Mouse (Mus musculus) forebrain, postnatal 0 days (tissue): ENCODE measurements around the gene Fgf11. TPM values are rescaled to one million over a fixed set of nuclear protein-coding genes. Genes with fewer than 3 reads are reported as not detected.

ENCODE experiments used
- ATAC-seq: fragments of 200-750 bp; cut with Nextera tagmentation; 2 replicates; pipeline ENCODE4 v1.8.0; 2017; ENCODE audit warnings: mild to moderate bottlenecking, moderate library complexity
- DNase-seq: peaks from one replicate; pipeline ENCODE4 v3.0.0-alpha.2; 2015
- H3K27ac ChIP-seq: fragments of 300-500 bp; sonication (generic); 2 replicates; pipeline ENCODE4 v1.5.1; 2014; ENCODE audit warnings: low read depth, mild to moderate bottlenecking, antibody characterized with exemption, low read length, moderate library complexity, mixed read lengths
- H3K27me3 ChIP-seq: fragments of 300-500 bp; sonication (generic); 2 replicates; pipeline ENCODE4 v1.6.1; 2014; ENCODE audit warnings: mild to moderate bottlenecking, low read length, mixed read lengths; ENCODE audit not compliant: insufficient read depth
- H3K36me3 ChIP-seq: fragments of 300-500 bp; sonication (generic); 2 replicates; pipeline ENCODE4 v1.6.1; 2014; ENCODE audit warnings: mild to moderate bottlenecking, moderate library complexity; ENCODE audit not compliant: insufficient read depth
- H3K4me1 ChIP-seq: fragments of 300-500 bp; sonication (generic); 2 replicates; pipeline ENCODE4 v1.6.1; 2014; ENCODE audit warnings: antibody characterized with exemption; ENCODE audit not compliant: insufficient read depth
- H3K4me2 ChIP-seq: fragments of 300-500 bp; sonication (generic); 2 replicates; pipeline ENCODE4 v1.6.1; 2014; ENCODE audit warnings: low read depth, mild to moderate bottlenecking, moderate library complexity
- H3K4me3 ChIP-seq: fragments of 300-500 bp; sonication (generic); 2 replicates; pipeline ENCODE4 v1.5.1; 2014; ENCODE audit warnings: low read depth, low read length, mixed read lengths
- H3K9ac ChIP-seq: fragments of 300-500 bp; sonication (generic); 2 replicates; pipeline ENCODE4 v1.6.1; 2014; ENCODE audit warnings: mild to moderate bottlenecking
- H3K9me3 ChIP-seq: fragments of 300-500 bp; sonication (generic); 2 replicates; pipeline ENCODE4 v1.6.1; 2016; ENCODE audit warnings: low read length
- CTCF ChIP-seq: sonication (generic); IDR thresholded peaks from 2 replicates; pipeline ENCODE4 v1.5.1; 2016; ENCODE audit warnings: antibody characterized with exemption, control low read depth, low read depth
- WGBS: fragments of 180-500 bp; shearing (Covaris S2); extraction: QIAGEN DNeasy Blood & Tissue Kit; methylation state at CpG from one replicate; pipeline ENCODE4 v1.1.7; 2014; 5-methylcytosine and 5-hydroxymethylcytosine counted together
- polyA plus RNA-seq: library from polyadenylated mRNA; unstranded; fragments of >200 nt; fragmentation: Nextera tagmentation; extraction: Ambion mirVana; gene quantifications from 2 replicates; pipeline ENCODE4 v1.2.1, GENCODE M21; 2015
- total RNA-seq: library from RNA; depleted of rRNA; stranded (reverse); fragments of >200 nt; gene quantifications from 2 replicates; pipeline ENCODE4 v1.2.3, GENCODE M21; 2014

The Fgf11 gene
- total and polyA plus RNA-seq, 2 experiments from 2014 or later = 3.1 to 10.1 TPM

DNA sequence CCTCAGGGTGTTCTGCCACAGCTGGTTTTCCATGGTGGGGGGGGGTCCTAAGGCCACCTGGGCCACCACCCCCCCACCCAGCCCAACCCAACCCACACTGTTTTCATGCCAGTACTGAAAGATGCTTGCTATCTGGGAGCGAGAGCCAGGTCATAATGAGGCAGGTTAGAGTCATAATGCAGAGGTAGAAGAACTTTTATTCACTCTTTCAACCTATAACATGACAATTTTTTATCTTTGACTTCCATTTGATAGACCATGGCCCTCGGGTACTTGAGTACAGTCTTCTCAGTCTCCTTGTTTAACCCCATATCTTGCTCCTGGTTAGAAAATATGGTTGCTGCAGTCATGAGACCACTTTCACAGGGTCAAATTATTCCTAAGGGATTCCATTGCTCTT is 16.7 kb upstream of the Fgf11 start, which contains the start of gene Spem2:
Gene Spem2 (minus strand): TSS at position 101 of the 400 bp plus-strand sequence.
- no peak for ATAC-seq
- Histone ChIP-seq H3K4me3 (no peak within 1 kb of the TSS), H3K9me3 (no peaks in the 10 kb centered on the region), H3K27ac (no peak within 1 kb of the TSS), H3K4me2 (no peak within 1 kb of the TSS), H3K36me3 (no peaks in the 10 kb centered on the region), H3K4me1 (no peaks in the 10 kb centered on the region), H3K9ac (no peak within 1 kb of the TSS), H3K27me3 (no peaks in the 10 kb centered on the region)
- no peak for TF ChIP-seq CTCF
- 84% methylated on average over 2 of the region's 2 CpGs for WGBS
- DNase-seq = no peak

GRCm38 (mm10) chr11:69816520-69816919 is 14.9 kb upstream of the Fgf11 start:
- H3K36me3 ChIP-seq = no peaks in the 10 kb centered on the region

GRCm38 (mm10) chr11:69815155-69815554 is 13.5 kb upstream of the Fgf11 start, which contains the start of gene Gm39566:
Gm39566 (minus strand) TSS chr11:69815298.
- no peaks in the 10 kb centered on the region for H3K9me3 ChIP-seq
- no peak for DNase-seq

More at GRCm38 (mm10) chr11:69816520-69816919, 14.9 kb upstream of the Fgf11 start:
- WGBS = 90% methylated on average over 12 of the region's 12 CpGs
- no peak for ATAC-seq
- DNase-seq = no peak
- H3K9ac ChIP-seq = no peak overlapping the region
- no peak overlapping the region for H3K4me2 ChIP-seq
- H3K9me3 ChIP-seq = no peaks in the 10 kb centered on the region
- no peaks in the 10 kb centered on the region for H3K27me3 ChIP-seq
- no peak overlapping the region for H3K27ac ChIP-seq
- H3K4me3 ChIP-seq = no peak overlapping the region
- H3K4me1 ChIP-seq = no peaks in the 10 kb centered on the region
- TF ChIP-seq CTCF = no peak

GRCm38 (mm10) chr11:69810280-69810679 is 8.6 kb upstream of the Fgf11 start:
- no peak for TF ChIP-seq CTCF
- no peak overlapping the region for H3K9ac ChIP-seq
- DNase-seq (no peak), ATAC-seq (no peak)
- no peak overlapping the region for H3K4me3 ChIP-seq
- no peak overlapping the region for H3K4me2 ChIP-seq
- no peak overlapping the region for H3K27ac ChIP-seq
- no peaks in the 10 kb centered on the region for H3K36me3 ChIP-seq
- H3K27me3 ChIP-seq = peaks cover 11% of the 10 kb centered on the region; the same call in 1 of the 2 replicates
- no peaks in the 10 kb centered on the region for H3K9me3 ChIP-seq
- no peaks in the 10 kb centered on the region for H3K4me1 ChIP-seq

More at GRCm38 (mm10) chr11:69815155-69815554, 13.5 kb upstream of the Fgf11 start, which contains the start of gene Gm39566:
- Histone ChIP-seq H3K4me3 (no peak within 1 kb of the TSS), H3K36me3 (no peaks in the 10 kb centered on the region), H3K9ac (no peak within 1 kb of the TSS), H3K27ac (no peak within 1 kb of the TSS), H3K4me2 (no peak within 1 kb of the TSS), H3K27me3 (no peaks in the 10 kb centered on the region), H3K4me1 (no peaks in the 10 kb centered on the region)
- TF ChIP-seq CTCF = no peak
- 71% methylated on average over 10 of the region's 10 CpGs for whole genome bisulfite sequencing
- no peak for ATAC-seq

DNA sequence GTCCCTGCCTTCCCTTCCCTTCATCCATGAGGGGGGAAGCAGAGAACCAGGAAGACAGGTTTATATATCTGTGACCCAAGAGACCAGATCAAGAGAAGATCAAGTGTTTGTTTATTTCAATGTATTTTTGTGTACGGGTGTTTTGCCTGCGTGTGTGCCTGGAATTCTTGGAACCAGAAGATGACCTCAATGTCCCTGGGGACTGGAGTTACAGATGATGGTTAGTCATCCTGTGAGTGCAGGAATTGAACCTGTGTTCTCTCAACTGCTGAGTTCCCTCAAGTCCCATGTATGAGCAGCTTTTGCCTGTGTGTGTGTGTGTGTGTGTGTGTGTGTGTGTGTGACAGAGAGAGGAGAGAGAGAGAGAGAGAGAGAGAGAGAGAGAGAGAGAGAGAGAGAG is 6.0 kb upstream of the Fgf11 start:
- Histone ChIP-seq H3K9ac (no peak overlapping the region), H3K4me1 (peaks cover 18% of the 10 kb centered on the region; the same call in 1 of the 2 replicates), H3K27ac (no peak overlapping the region), H3K9me3 (no peaks in the 10 kb centered on the region), H3K27me3 (peaks cover 22% of the 10 kb centered on the region), H3K36me3 (no peaks in the 10 kb centered on the region), H3K4me3 (no peak overlapping the region), H3K4me2 (no peak overlapping the region)
- ATAC-seq (no peak), DNase-seq (no peak)
- 91% methylated on average over 2 of the region's 2 CpGs for WGBS
- no peak for TF ChIP-seq CTCF

GRCm38 (mm10) chr11:69806378-69806777 is 4.7 kb upstream of the Fgf11 start:
- Histone ChIP-seq H3K9me3 (no peaks in the 10 kb centered on the region), H3K4me2 (no peak overlapping the region), H3K9ac (no peak overlapping the region), H3K4me1 (peaks cover 18% of the 10 kb centered on the region; the same call in 1 of the 2 replicates), H3K27ac (no peak overlapping the region), H3K4me3 (no peak overlapping the region), H3K27me3 (peaks cover 22% of the 10 kb centered on the region), H3K36me3 (no peaks in the 10 kb centered on the region)
- DNase-seq (no peak), ATAC-seq (no peak)
- 86% methylated on average over 4 of the region's 4 CpGs for WGBS
- 0 out of 2 replicates have a peak, but pooled peaks have one; percentile 17 for TF ChIP-seq CTCF

DNA sequence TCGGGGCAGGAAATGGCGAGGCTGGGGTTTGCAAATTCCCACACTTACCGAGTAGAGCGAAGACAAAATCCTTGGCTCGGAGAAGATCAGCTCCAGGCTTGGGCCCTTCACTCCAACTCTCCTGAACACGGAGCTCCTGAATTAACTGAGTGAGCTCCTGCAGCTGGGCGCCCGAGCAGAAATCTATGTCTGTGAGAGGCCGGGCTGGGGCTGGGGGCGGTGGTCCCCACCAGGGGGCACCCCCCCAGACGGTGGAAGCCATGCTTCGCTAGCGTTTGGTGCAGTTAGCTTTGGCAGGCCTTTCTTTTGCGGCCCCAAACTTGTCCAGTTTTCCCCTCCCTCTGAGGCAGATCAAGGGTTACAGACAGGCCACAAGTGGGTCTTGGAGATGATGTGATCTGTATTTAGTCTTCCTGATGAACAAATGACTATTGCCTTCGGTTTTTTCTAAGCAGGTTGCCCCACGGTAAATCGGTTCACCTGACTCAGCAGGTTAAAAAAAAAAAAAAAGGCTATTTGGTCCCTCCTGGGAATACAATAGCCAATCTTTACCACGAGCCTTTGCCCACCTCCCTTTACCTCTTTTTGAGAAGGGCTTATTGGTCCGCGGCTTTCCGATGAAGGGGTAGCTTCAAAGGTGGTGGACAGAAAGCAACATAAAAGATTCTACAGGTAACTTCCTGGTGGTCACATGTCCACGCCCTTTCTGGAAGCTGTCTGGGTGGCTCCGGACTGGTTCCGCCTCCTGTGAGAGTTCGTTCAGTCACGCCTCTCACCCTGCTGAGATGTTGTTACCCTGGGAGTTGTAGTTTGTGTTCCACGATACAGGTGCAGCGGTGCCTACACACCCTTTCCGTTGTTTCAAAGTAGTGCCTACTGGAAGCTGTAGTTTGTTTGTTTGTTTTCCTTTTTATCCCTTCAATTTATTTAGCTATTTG is 3.6 kb upstream of the Fgf11 start, which contains the start of gene Tmem102:
Gene Tmem102 (minus strand): TSS at position 653 of the 938 bp plus-strand sequence.
- H3K4me3 ChIP-seq = peak within 1 kb of the TSS; percentile 48; the same call in 1 of the 2 replicates
- H3K9me3 ChIP-seq = no peaks in the 10 kb centered on the region
- WGBS = 10% methylated on average over 29 of the region's 29 CpGs
- no peak for DNase-seq
- peaks cover 18% of the 10 kb centered on the region; the same call in 1 of the 2 replicates for H3K4me1 ChIP-seq
- no peak for TF ChIP-seq CTCF
- peak within 1 kb of the TSS; percentile 97; the same call in 1 of the 2 replicates for H3K4me2 ChIP-seq
- peaks cover 22% of the 10 kb centered on the region for H3K27me3 ChIP-seq
- ATAC-seq = no peak
- H3K9ac ChIP-seq = no peak within 1 kb of the TSS
- no peaks in the 10 kb centered on the region for H3K36me3 ChIP-seq
- H3K27ac ChIP-seq = no peak within 1 kb of the TSS
